Mouse (Mus musculus) kidney, embryonic 15.5 days (tissue): ENCODE measurements around the gene Slc9a6. TPM values are rescaled to one million over a fixed set of nuclear protein-coding genes. Genes with fewer than 3 reads are reported as not detected.

ENCODE experiments used
- ATAC-seq: fragments of 200-750 bp; cut with Nextera tagmentation; replicated peaks from 2 replicates; pipeline ENCODE4 v1.8.0; 2017; ENCODE audit warnings: moderate TSS enrichment; ENCODE audit not compliant: low FRiP score
- H3K27ac ChIP-seq: fragments of 300-500 bp; sonication (generic); 2 replicates; pipeline ENCODE4 v1.5.1; 2015; ENCODE audit warnings: mild to moderate bottlenecking, inconsistent platforms
- H3K27me3 ChIP-seq: fragments of 300-500 bp; sonication (generic); 2 replicates; pipeline ENCODE4 v1.6.1; 2015; ENCODE audit warnings: inconsistent platforms
- H3K36me3 ChIP-seq: fragments of 300-500 bp; sonication (generic); 2 replicates; pipeline ENCODE4 v1.6.1; 2015; ENCODE audit warnings: inconsistent platforms
- H3K4me1 ChIP-seq: fragments of 300-500 bp; sonication (generic); 2 replicates; pipeline ENCODE4 v1.6.1; 2015; ENCODE audit warnings: inconsistent platforms
- H3K4me2 ChIP-seq: fragments of 300-500 bp; sonication (generic); 2 replicates; pipeline ENCODE4 v1.6.1; 2015; ENCODE audit warnings: moderate library complexity, mild to moderate bottlenecking, inconsistent platforms
- H3K4me3 ChIP-seq: fragments of 300-500 bp; sonication (generic); replicated peaks from 2 replicates; pipeline ENCODE4 v1.5.1; 2015; ENCODE audit warnings: mild to moderate bottlenecking, inconsistent platforms
- H3K9ac ChIP-seq: fragments of 300-500 bp; sonication (generic); 2 replicates; pipeline ENCODE4 v1.6.1; 2015; ENCODE audit warnings: mild to moderate bottlenecking, inconsistent platforms
- H3K9me3 ChIP-seq: fragments of 300-500 bp; sonication (generic); replicated peaks from 2 replicates; pipeline ENCODE4 v1.6.1; 2016; ENCODE audit warnings: inconsistent platforms
- whole genome bisulfite sequencing: fragments of 180-500 bp; shearing (Covaris S2); methylation state at CpG from one replicate; pipeline ENCODE4 v1.1.7; 2015; ENCODE audit warnings: mixed read lengths; 5-methylcytosine and 5-hydroxymethylcytosine counted together
- polyA plus RNA-seq: library from polyadenylated mRNA; unstranded; fragments of >200 nt; fragmentation: Nextera tagmentation; extraction: Ambion mirVana; gene quantifications from 2 replicates; pipeline ENCODE4 v1.2.1, GENCODE M21; 2015

Gene Slc9a6
- polyA plus RNA-seq, 1 experiment from 2014 or later, result 11.8 TPM

GRCm38 (mm10) chrX:56640066-56640465, 30.5 kb downstream of the Slc9a6 start:
- Histone ChIP-seq H3K9ac (no peak overlapping the region), H3K27me3 (no peaks in the 10 kb centered on the region), H3K36me3 (peaks cover 6% of the 10 kb centered on the region; the same call in 1 of the 2 replicates), H3K4me2 (no peak overlapping the region), H3K9me3 (no peaks in the 10 kb centered on the region), H3K4me1 (no peaks in the 10 kb centered on the region), H3K4me3 (no peak overlapping the region), H3K27ac (no peak overlapping the region)
- ATAC-seq, result no peak
- 20% methylated on average over 1 of the region's 1 CpGs for WGBS

GRCm38 (mm10) chrX:56649549-56650354, 40.2 kb downstream of the Slc9a6 start:
- Histone ChIP-seq H3K4me3 (no peak overlapping the region), H3K9ac (no peak overlapping the region), H3K27me3 (no peaks in the 10 kb centered on the region), H3K36me3 (no peaks in the 10 kb centered on the region), H3K4me1 (no peaks in the 10 kb centered on the region), H3K4me2 (no peak overlapping the region), H3K9me3 (no peaks in the 10 kb centered on the region), H3K27ac (no peak overlapping the region)
- 62% methylated on average over 7 of the region's 7 CpGs for WGBS
- ATAC-seq, result no peak

GRCm38 (mm10) chrX:56650355-56650652, 40.7 kb downstream of the Slc9a6 start:
- Histone ChIP-seq H3K4me2 (no peak overlapping the region), H3K36me3 (no peaks in the 10 kb centered on the region), H3K9me3 (no peaks in the 10 kb centered on the region), H3K4me3 (no peak overlapping the region), H3K9ac (no peak overlapping the region), H3K27ac (no peak overlapping the region), H3K27me3 (no peaks in the 10 kb centered on the region), H3K4me1 (no peaks in the 10 kb centered on the region)
- no peak for ATAC-seq
- WGBS, result 81% methylated on average over 2 of the region's 2 CpGs

GRCm38 (mm10) chrX:56650885-56651284, 41.3 kb downstream of the Slc9a6 start:
- Histone ChIP-seq H3K4me3 (no peak overlapping the region), H3K36me3 (no peaks in the 10 kb centered on the region), H3K4me1 (no peaks in the 10 kb centered on the region), H3K27ac (no peak overlapping the region), H3K4me2 (no peak overlapping the region), H3K9me3 (no peaks in the 10 kb centered on the region), H3K9ac (no peak overlapping the region), H3K27me3 (no peaks in the 10 kb centered on the region)
- no peak for ATAC-seq
- 80% methylated on average over 6 of the region's 6 CpGs for WGBS

- Histone ChIP-seq H3K27me3 (no peaks in the 10 kb centered on the region), H3K36me3 (no peaks in the 10 kb centered on the region), H3K4me1 (no peaks in the 10 kb centered on the region), H3K4me2 (no peak overlapping the region), H3K9me3 (no peaks in the 10 kb centered on the region), H3K9ac (no peak overlapping the region), H3K27ac (no peak overlapping the region), H3K4me3 (no peak overlapping the region)
- ATAC-seq, result no peak
- 69% methylated on average over 7 of the region's 7 CpGs for WGBS
Observed at GRCm38 (mm10) chrX:56651738-56652137, 42.2 kb downstream of the Slc9a6 start.

- no peaks in the 10 kb centered on the region for H3K4me1 ChIP-seq
- no peaks in the 10 kb centered on the region for H3K9me3 ChIP-seq
- no peak overlapping the region for H3K27ac ChIP-seq
- 72% methylated on average over 2 of the region's 2 CpGs for WGBS
- no peak for ATAC-seq
- no peak overlapping the region for H3K4me2 ChIP-seq
- no peak overlapping the region for H3K4me3 ChIP-seq
- H3K27me3 ChIP-seq, result no peaks in the 10 kb centered on the region
- H3K36me3 ChIP-seq, result no peaks in the 10 kb centered on the region
- H3K9ac ChIP-seq, result no peak overlapping the region
Observed at GRCm38 (mm10) chrX:56655686-56656085, 46.1 kb downstream of the Slc9a6 start.

GRCm38 (mm10) chrX:56659286-56659685, 49.7 kb downstream of the Slc9a6 start:
- no peak overlapping the region for H3K27ac ChIP-seq
- H3K4me1 ChIP-seq, result no peaks in the 10 kb centered on the region
- H3K4me2 ChIP-seq, result no peak overlapping the region
- no peak for ATAC-seq
- no peaks in the 10 kb centered on the region for H3K27me3 ChIP-seq
- H3K9me3 ChIP-seq, result no peaks in the 10 kb centered on the region
- H3K9ac ChIP-seq, result no peak overlapping the region
- no peaks in the 10 kb centered on the region for H3K36me3 ChIP-seq
- WGBS, result 77% methylated on average over 2 of the region's 2 CpGs
- no peak overlapping the region for H3K4me3 ChIP-seq

GRCm38 (mm10) chrX:56661143-56661542, 51.6 kb downstream of the Slc9a6 start:
- Histone ChIP-seq H3K27me3 (no peaks in the 10 kb centered on the region), H3K9ac (no peak overlapping the region), H3K27ac (no peak overlapping the region), H3K4me2 (no peak overlapping the region), H3K36me3 (no peaks in the 10 kb centered on the region), H3K4me3 (no peak overlapping the region), H3K4me1 (no peaks in the 10 kb centered on the region), H3K9me3 (no peaks in the 10 kb centered on the region)
- WGBS, result 86% methylated on average over 12 of the region's 12 CpGs
- no peak for ATAC-seq

- H3K4me2 ChIP-seq, result no peak overlapping the region
- no peaks in the 10 kb centered on the region for H3K9me3 ChIP-seq
- H3K4me3 ChIP-seq, result no peak overlapping the region
- 74% methylated on average over 6 of the region's 6 CpGs for WGBS
- H3K36me3 ChIP-seq, result no peaks in the 10 kb centered on the region
- ATAC-seq, result no peak
- H3K4me1 ChIP-seq, result no peaks in the 10 kb centered on the region
- no peak overlapping the region for H3K9ac ChIP-seq
- no peaks in the 10 kb centered on the region for H3K27me3 ChIP-seq
- H3K27ac ChIP-seq, result no peak overlapping the region
Observed at GRCm38 (mm10) chrX:56662316-56662715, 52.8 kb downstream of the Slc9a6 start.

GRCm38 (mm10) chrX:56663377-56663776, 53.8 kb downstream of the Slc9a6 start:
- no peak overlapping the region for H3K4me3 ChIP-seq

GRCm38 (mm10) chrX:56665226-56665973, 55.8 kb downstream of the Slc9a6 start:
- Histone ChIP-seq H3K4me2 (no peak overlapping the region), H3K27ac (no peak overlapping the region), H3K4me1 (no peaks in the 10 kb centered on the region), H3K9ac (no peak overlapping the region), H3K36me3 (no peaks in the 10 kb centered on the region), H3K9me3 (no peaks in the 10 kb centered on the region), H3K27me3 (no peaks in the 10 kb centered on the region), H3K4me3 (no peak overlapping the region)
- WGBS, result 78% methylated on average over 8 of the region's 8 CpGs
- ATAC-seq, result no peak

More at GRCm38 (mm10) chrX:56663377-56663776, 53.8 kb downstream of the Slc9a6 start:
- Histone ChIP-seq H3K27ac (no peak overlapping the region), H3K4me2 (no peak overlapping the region), H3K9ac (no peak overlapping the region), H3K9me3 (no peaks in the 10 kb centered on the region), H3K36me3 (no peaks in the 10 kb centered on the region), H3K27me3 (no peaks in the 10 kb centered on the region), H3K4me1 (no peaks in the 10 kb centered on the region)
- WGBS, result 68% methylated on average over 4 of the region's 4 CpGs
- ATAC-seq, result no peak

GRCm38 (mm10) chrX:56667296-56667695, 57.7 kb downstream of the Slc9a6 start:
- no peak overlapping the region for H3K27ac ChIP-seq
- no peak overlapping the region for H3K4me2 ChIP-seq
- no peak for ATAC-seq

More at GRCm38 (mm10) chrX:56667296-56667695, 57.7 kb downstream of the Slc9a6 start:
- no peak overlapping the region for H3K4me3 ChIP-seq
- no peaks in the 10 kb centered on the region for H3K27me3 ChIP-seq
- no peak overlapping the region for H3K9ac ChIP-seq
- no peaks in the 10 kb centered on the region for H3K9me3 ChIP-seq
- WGBS, result 81% methylated on average over 6 of the region's 6 CpGs
- H3K4me1 ChIP-seq, result no peaks in the 10 kb centered on the region
- H3K36me3 ChIP-seq, result no peaks in the 10 kb centered on the region
